Mouse (Mus musculus) heart, postnatal 10 days (tissue): ENCODE data around the gene Scube3. TPM values are rescaled to one million over a fixed set of nuclear protein-coding genes. Genes with fewer than 3 reads are reported as not detected.
A peak's percentile ranks its signal among the peaks of the same experiment; 100 is the strongest.

Experiments used
- DNase-seq, 2 experiments: peaks; one replicate each; pipeline ENCODE4 v3.0.0; 2021
- intact Hi-C: fragments of 180-260 bp; cut with DNase I; formaldehyde crosslinking; loops from one replicate; pipeline ENCODE4 v1.15.1; 2025
- total RNA-seq, 2 experiments: library from RNA; stranded (reverse); gene quantifications; 2 replicates each; pipeline ENCODE4 v1.2.3; 2021

The Scube3 gene
- 1 to 10 TPM in 1 of 2 experiments, under 1 TPM in 1; 0.82 to 1.0 TPM for total RNA-seq

- no peak for DNase-seq
- intact Hi-C loops = no loop called here
These were observed at the start of gene Scube3 for GRCm38 (mm10) chr17:28141771-28142699. Scube3 (plus strand) TSS chr17:28142141.

- no peak for DNase-seq
- intact Hi-C loops = no loop called here
These were observed 49.6 kb upstream of the Scube3 start for GRCm38 (mm10) chr17:28092297-28092696.

GRCm38 (mm10) chr17:28093837-28094236 is 48.1 kb upstream of the Scube3 start:
- intact Hi-C loops = no loop called here
- DNase-seq = no peak

- no peak for DNase-seq
- intact Hi-C loops = no loop called here
These were observed 45.5 kb upstream of the Scube3 start for GRCm38 (mm10) chr17:28096418-28096817.

- intact Hi-C loops = no loop called here
- DNase-seq = no peak
These were observed 44.6 kb upstream of the Scube3 start for GRCm38 (mm10) chr17:28097308-28097707.

GRCm38 (mm10) chr17:28099086-28099485 is 42.9 kb upstream of the Scube3 start:
- no peak for DNase-seq
- intact Hi-C loops = no loop called here

GRCm38 (mm10) chr17:28100669-28101068 is 41.3 kb upstream of the Scube3 start:
- intact Hi-C loops = no loop called here
- no peak for DNase-seq

GRCm38 (mm10) chr17:28101284-28101887 is 40.6 kb upstream of the Scube3 start:
- intact Hi-C loops = no loop called here
- no peak for DNase-seq

GRCm38 (mm10) chr17:28101902-28102319 is 40.0 kb upstream of the Scube3 start:
- intact Hi-C loops = no loop called here
- DNase-seq = no peak

GRCm38 (mm10) chr17:28104416-28104815 is 37.5 kb upstream of the Scube3 start:
- intact Hi-C loops = no loop called here
- no peak for DNase-seq

- no peak for DNase-seq
- intact Hi-C loops = no loop called here
These were observed 35.6 kb upstream of the Scube3 start for GRCm38 (mm10) chr17:28106352-28106751.

GRCm38 (mm10) chr17:28107275-28107674 is 34.7 kb upstream of the Scube3 start:
- intact Hi-C loops = no loop called here
- no peak for DNase-seq

- no peak for DNase-seq
These were observed 29.7 kb upstream of the Scube3 start for GRCm38 (mm10) chr17:28112266-28112665.

GRCm38 (mm10) chr17:28116335-28116734 is 25.6 kb upstream of the Scube3 start:
- intact Hi-C loops = no loop called here
- no peak for DNase-seq

More at GRCm38 (mm10) chr17:28112266-28112665, 29.7 kb upstream of the Scube3 start:
- intact Hi-C loops = no loop called here

- DNase-seq = peak; percentile 60 to 61
- intact Hi-C loops = no loop called here
These were observed 24.3 kb upstream of the Scube3 start for GRCm38 (mm10) chr17:28117451-28118209.

- intact Hi-C loops = no loop called here
- no peak for DNase-seq
These were observed 21.5 kb upstream of the Scube3 start for GRCm38 (mm10) chr17:28120460-28120859.

GRCm38 (mm10) chr17:28122949-28123348 is 19.0 kb upstream of the Scube3 start:
- DNase-seq = no peak
- intact Hi-C loops = no loop called here

GRCm38 (mm10) chr17:28123627-28124026 is 18.3 kb upstream of the Scube3 start:
- intact Hi-C loops = no loop called here
- DNase-seq = no peak

GRCm38 (mm10) chr17:28124368-28124767 is 17.6 kb upstream of the Scube3 start:
- no peak for DNase-seq
- intact Hi-C loops = no loop called here

GRCm38 (mm10) chr17:28129796-28130195 is 12.1 kb upstream of the Scube3 start:
- intact Hi-C loops = no loop called here
- no peak for DNase-seq
